Mouse (Mus musculus) liver, adult 2 months (tissue): ENCODE measurements around the gene Dync1li1.

Experiments used
- CTCF ChIP-seq: fragments of 200-500 bp; IDR thresholded peaks from 2 replicates; pipeline ENCODE4 v1.5.1; 2011; ENCODE audit warnings: low read depth, low read length, control low read depth
- POLR2A ChIP-seq: fragments of 200-500 bp; IDR thresholded peaks from 2 replicates; pipeline ENCODE4 v1.6.1; 2011; ENCODE audit warnings: low read length, control low read depth; ENCODE audit not compliant: insufficient read depth; ENCODE audit errors: extremely low read depth

- no peak for TF ChIP-seq CTCF
- no peak for TF ChIP-seq POLR2A
Measured at GRCm38 (mm10) chr9:114686245-114686644, 2.3 kb upstream of the Dync1li1 start.
